In genomic region chr9:112725523-112725922, GRCm38 (mm10) we compare ENCODE assay signal across 10 mouse cellular contexts.
A peak's percentile ranks its signal among the peaks of the same experiment; 100 is the strongest.
DNase-seq lines count a peak whose midpoint lies in the region; TF ChIP-seq lines count a peak whose summit lies in the region.
"Had no signal": no experiment of that assay in that cellular context is flagged by ENCODE, and none has a peak within 500 bp of the region (broad histone marks: within the 10 kb centered on the region; RNA-seq: fewer than 3 reads in every experiment).

No protein-coding gene starts in this region.

- H3K36me3 ChIP-seq in heart, adult 2 months (ENCODE audit: control insufficient read depth, insufficient read depth, low read length): no peaks in the 10 kb centered on the region
- H3K36me3 ChIP-seq: hindbrain, embryonic 13.5 days had no signal

- peak; percentile 25 for TF ChIP-seq CTCF in heart, adult 2 months (IDR thresholded peaks at IDR 0.05)
- peak; percentile 25 for TF ChIP-seq CTCF in left cerebral cortex, adult 2 months (IDR thresholded peaks at IDR 0.05)
- TF ChIP-seq CTCF in brain, embryonic 14.5 days (IDR thresholded peaks at IDR 0.05; ENCODE audit: borderline replicate concordance, extremely low read depth, insufficient read depth, insufficient read length): peak; percentile 46; the same call in 1 of the 2 replicates

- WGBS in heart, adult 2 months: 31% methylated on average over 8 of the region's 8 CpGs

- intact Hi-C loops in heart, adult 2 months (cut with DNase I): no loop called here
- intact Hi-C loops in left cerebral cortex, adult 2 months (cut with DNase I): loop anchor here (10.0 kb wide), 2 partner anchors 429 to 491 kb away; partner anchors contain the start of gene Arpp21

- H3K27me3 ChIP-seq in heart, adult 2 months (ENCODE audit: control insufficient read depth, insufficient read depth, low read length): 0 out of 2 replicates have a peak, but pooled peaks cover 2% of the 10 kb centered on the region
- H3K27me3 ChIP-seq: hindbrain, embryonic 13.5 days had no signal

- no peaks in the 10 kb centered on the region for H3K4me1 ChIP-seq in heart, adult 2 months (ENCODE audit: control insufficient read depth, insufficient read depth, low read length)

- TF ChIP-seq POLR2A in heart, adult 2 months (IDR thresholded peaks at IDR 0.05; ENCODE audit: insufficient read depth, low read depth, low read length): no peak
- TF ChIP-seq POLR2A in brain, embryonic 14.5 days (IDR thresholded peaks at IDR 0.05; ENCODE audit: borderline replicate concordance, extremely low read depth, insufficient read depth, insufficient read length, poor library complexity, severe bottlenecking): no peak

- TF ChIP-seq EP300 in heart, adult 2 months (IDR thresholded peaks at IDR 0.05; ENCODE audit: insufficient read depth, low read depth, low read length): no peak

- H3K4me3 ChIP-seq in heart, adult 2 months: no peak overlapping the region
- no peak overlapping the region for H3K4me3 ChIP-seq in left cerebral cortex, adult 2 months
- H3K4me3 ChIP-seq: hindbrain, embryonic 13.5 days had no signal

- DNase-seq in heart, adult 2 months: no peak
- DNase-seq in heart, adult 9 months (ENCODE audit: low spot score in 2 of 2): no peak
- DNase-seq in left cerebral cortex, adult 2 months (ENCODE audit: extremely low spot score in 1 of 2, low spot score in 2 of 2): no peak
- DNase-seq in left cerebral cortex, adult 9 months (ENCODE audit: low spot score in 2 of 2): no peak
- peak; percentile 69 for DNase-seq in brain, embryonic 14.5 days (ENCODE audit: low read depth)
- peak; percentile 6 for DNase-seq in mesoderm, embryonic 11.5 days (ENCODE audit: low read depth, low spot score)
- DNase-seq in thymus, postnatal 36 days: no peak
- DNase-seq in layer of hippocampus, adult 11-12 months (ENCODE audit: low spot score): no peak

- no peak overlapping the region for H3K9ac ChIP-seq in heart, adult 2 months (ENCODE audit: low read depth, low read length)
- H3K9ac ChIP-seq: hindbrain, embryonic 13.5 days; liver, embryonic 14.5 days had no signal

- H3K79me2 ChIP-seq in heart, adult 2 months (replicated peaks; ENCODE audit: control insufficient read depth, insufficient read depth, low read length): no peaks in the 10 kb centered on the region

- no peak overlapping the region for H3K27ac ChIP-seq in heart, adult 2 months
- H3K27ac ChIP-seq in left cerebral cortex, adult 2 months: peak overlapping the region; percentile 32; the same call in 1 of the 2 replicates
- H3K27ac ChIP-seq: hindbrain, embryonic 13.5 days; liver, embryonic 14.5 days had no signal

Comparison
In these comparisons a context has a peak if more than half of its experiments do, and no peak if none do; other contexts are left out.
1. DNase-seq: peak in brain, embryonic 14.5 days (single experiment) and mesoderm, embryonic 11.5 days (single experiment); none in heart, adult 2 months (0 of 2), heart, adult 9 months (0 of 2), left cerebral cortex, adult 2 months (0 of 2), left cerebral cortex, adult 9 months (0 of 2), thymus, postnatal 36 days (0 of 2) and layer of hippocampus, adult 11-12 months (single experiment).
2. Peak in every context shown above with its lines, with median percentiles within 50 percentile points of each other: CTCF ChIP-seq.